Mouse (Mus musculus): ENCODE results near the gene Bax. TPM values are rescaled to one million over a fixed set of nuclear protein-coding genes. Genes with fewer than 3 reads are reported as not detected.

The Bax gene
- polyA plus RNA-seq, 1 experiment, result 249 TPM

GRCm38 (mm10) chr7:45426556-45426955, 40.1 kb downstream of the Bax start:
- Histone ChIP-seq H3K27me3 (ENCODE audit: control insufficient read depth, insufficient read depth, insufficient read length) (no peaks in the 10 kb centered on the region), H3K36me3 (ENCODE audit: control insufficient read depth, insufficient read depth) (peaks cover 19% of the 10 kb centered on the region), H3K4me3 (no peak overlapping the region), H3K79me2 (ENCODE audit: control insufficient read depth, insufficient read depth) (peaks cover 8% of the 10 kb centered on the region), H3ac (ENCODE audit: control insufficient read depth, insufficient read length) (no peak overlapping the region), H3K4me2 (ENCODE audit: low read depth) (no peak overlapping the region)
- TF ChIP-seq TCF3 (IDR thresholded peaks at IDR 0.05; ENCODE audit: insufficient read length, low read depth), result no peak
- no peak for TF ChIP-seq POLR2AphosphoS2 (IDR thresholded peaks at IDR 0.05; ENCODE audit: insufficient read length, low read depth)
- TF ChIP-seq TCF12 (IDR thresholded peaks at IDR 0.05; ENCODE audit: insufficient read depth, poor library complexity, severe bottlenecking), result no peak
- no peak for TF ChIP-seq E2F4 (IDR thresholded peaks at IDR 0.05; ENCODE audit: insufficient read depth)
- TF ChIP-seq POLR2A (IDR thresholded peaks at IDR 0.05; ENCODE audit: insufficient read length, low read depth), result no peak
- TF ChIP-seq CEBPB (IDR thresholded peaks at IDR 0.05; ENCODE audit: insufficient read depth, poor library complexity, severe bottlenecking), result no peak
- no peak for TF ChIP-seq MAX (IDR thresholded peaks at IDR 0.05; ENCODE audit: low read depth)
- TF ChIP-seq MYOD1 (IDR thresholded peaks at IDR 0.05; ENCODE audit: control insufficient read depth in 1 of 3, insufficient read length in 2 of 3, low read depth in 2 of 3), result no peak
- no peak for TF ChIP-seq MYOG (IDR thresholded peaks at IDR 0.05; ENCODE audit: control insufficient read depth in 1 of 3, insufficient read depth in 1 of 3, insufficient read length in 2 of 3, low read depth in 2 of 3)
- TF ChIP-seq REST (IDR thresholded peaks at IDR 0.05; ENCODE audit: insufficient read depth, insufficient read length), result no peak
- no peak for TF ChIP-seq USF1 (IDR thresholded peaks at IDR 0.05; ENCODE audit: low read depth)
- no peak for TF ChIP-seq SRF (IDR thresholded peaks at IDR 0.05; ENCODE audit: control insufficient read depth, insufficient read length, low read depth)

GRCm38 (mm10) chr7:45421194-45421593, 45.5 kb downstream of the Bax start:
- peaks cover 3% of the 10 kb centered on the region for H3K36me3 ChIP-seq (ENCODE audit: control insufficient read depth, insufficient read depth)
- no peak overlapping the region for H3ac ChIP-seq (ENCODE audit: control insufficient read depth, insufficient read length)
- H3K79me2 ChIP-seq (ENCODE audit: control insufficient read depth, insufficient read depth), result no peaks in the 10 kb centered on the region
- peaks cover under 1% of the 10 kb centered on the region for H3K27me3 ChIP-seq (ENCODE audit: control insufficient read depth, insufficient read depth, insufficient read length)
- no peak for TF ChIP-seq REST (IDR thresholded peaks at IDR 0.05; ENCODE audit: insufficient read depth, insufficient read length)
- TF ChIP-seq SRF (IDR thresholded peaks at IDR 0.05; ENCODE audit: control insufficient read depth, insufficient read length, low read depth), result no peak
- TF ChIP-seq POLR2A (IDR thresholded peaks at IDR 0.05; ENCODE audit: insufficient read length, low read depth), result no peak
- TF ChIP-seq MYOG (IDR thresholded peaks at IDR 0.05; ENCODE audit: control insufficient read depth in 1 of 3, insufficient read depth in 1 of 3, insufficient read length in 2 of 3, low read depth in 2 of 3), result no peak
- no peak for TF ChIP-seq MYOD1 (IDR thresholded peaks at IDR 0.05; ENCODE audit: control insufficient read depth in 1 of 3, insufficient read length in 2 of 3, low read depth in 2 of 3)
- no peak for TF ChIP-seq POLR2AphosphoS2 (IDR thresholded peaks at IDR 0.05; ENCODE audit: insufficient read length, low read depth)
- no peak for TF ChIP-seq MAX (IDR thresholded peaks at IDR 0.05; ENCODE audit: low read depth)
- no peak for TF ChIP-seq TCF12 (IDR thresholded peaks at IDR 0.05; ENCODE audit: insufficient read depth, poor library complexity, severe bottlenecking)
- no peak for TF ChIP-seq TCF3 (IDR thresholded peaks at IDR 0.05; ENCODE audit: insufficient read length, low read depth)
- TF ChIP-seq E2F4 (IDR thresholded peaks at IDR 0.05; ENCODE audit: insufficient read depth), result no peak
- no peak for TF ChIP-seq USF1 (IDR thresholded peaks at IDR 0.05; ENCODE audit: low read depth)
- no peak for TF ChIP-seq CEBPB (IDR thresholded peaks at IDR 0.05; ENCODE audit: insufficient read depth, poor library complexity, severe bottlenecking)
- H3K4me2 ChIP-seq (ENCODE audit: low read depth), result no peak overlapping the region
- H3K4me3 ChIP-seq, result no peak overlapping the region

- Histone ChIP-seq H3K4me2 (ENCODE audit: low read depth) (no peak within 1 kb of the TSS), H3ac (ENCODE audit: control insufficient read depth, insufficient read length) (no peak within 1 kb of the TSS), H3K79me2 (ENCODE audit: control insufficient read depth, insufficient read depth) (no peaks in the 10 kb centered on the region), H3K4me3 (no peak within 1 kb of the TSS), H3K27me3 (ENCODE audit: control insufficient read depth, insufficient read depth, insufficient read length) (peaks cover 6% of the 10 kb centered on the region), H3K36me3 (ENCODE audit: control insufficient read depth, insufficient read depth) (peaks cover 3% of the 10 kb centered on the region)
- TF ChIP-seq MAX (IDR thresholded peaks at IDR 0.05; ENCODE audit: low read depth) (no peak), POLR2A (IDR thresholded peaks at IDR 0.05; ENCODE audit: insufficient read length, low read depth) (no peak), TCF12 (IDR thresholded peaks at IDR 0.05; ENCODE audit: insufficient read depth, poor library complexity, severe bottlenecking) (no peak), POLR2AphosphoS2 (IDR thresholded peaks at IDR 0.05; ENCODE audit: insufficient read length, low read depth) (no peak), TCF3 (IDR thresholded peaks at IDR 0.05; ENCODE audit: insufficient read length, low read depth) (no peak), MYOG (IDR thresholded peaks at IDR 0.05; ENCODE audit: control insufficient read depth in 1 of 3, insufficient read depth in 1 of 3, insufficient read length in 2 of 3, low read depth in 2 of 3) (no peak)
Measured at GRCm38 (mm10) chr7:45420615-45420919, 46.1 kb downstream of the Bax start, which contains the start of gene Lhb. Gene Lhb, plus strand, starts transcription at chr7:45420820.

- no peaks in the 10 kb centered on the region for H3K79me2 ChIP-seq (ENCODE audit: control insufficient read depth, insufficient read depth)
- H3K4me3 ChIP-seq, result no peak overlapping the region
- TF ChIP-seq TCF3 (IDR thresholded peaks at IDR 0.05; ENCODE audit: insufficient read length, low read depth) (no peak), USF1 (IDR thresholded peaks at IDR 0.05; ENCODE audit: low read depth) (no peak), TCF12 (IDR thresholded peaks at IDR 0.05; ENCODE audit: insufficient read depth, poor library complexity, severe bottlenecking) (no peak), POLR2AphosphoS2 (IDR thresholded peaks at IDR 0.05; ENCODE audit: insufficient read length, low read depth) (no peak)
- H3ac ChIP-seq (ENCODE audit: control insufficient read depth, insufficient read length), result no peak overlapping the region
- H3K4me2 ChIP-seq (ENCODE audit: low read depth), result no peak overlapping the region
- H3K27me3 ChIP-seq (ENCODE audit: control insufficient read depth, insufficient read depth, insufficient read length), result peaks cover 9% of the 10 kb centered on the region
- peaks cover 3% of the 10 kb centered on the region for H3K36me3 ChIP-seq (ENCODE audit: control insufficient read depth, insufficient read depth)
Measured at GRCm38 (mm10) chr7:45419859-45420614, 46.7 kb downstream of the Bax start.

- Histone ChIP-seq H3ac (ENCODE audit: control insufficient read depth, insufficient read length) (no peak overlapping the region), H3K4me3 (no peak overlapping the region), H3K36me3 (ENCODE audit: control insufficient read depth, insufficient read depth) (no peaks in the 10 kb centered on the region), H3K79me2 (ENCODE audit: control insufficient read depth, insufficient read depth) (no peaks in the 10 kb centered on the region), H3K27me3 (ENCODE audit: control insufficient read depth, insufficient read depth, insufficient read length) (peaks cover 9% of the 10 kb centered on the region), H3K4me2 (ENCODE audit: low read depth) (no peak overlapping the region)
- TF ChIP-seq TCF12 (IDR thresholded peaks at IDR 0.05; ENCODE audit: insufficient read depth, poor library complexity, severe bottlenecking) (no peak), POLR2A (IDR thresholded peaks at IDR 0.05; ENCODE audit: insufficient read length, low read depth) (no peak), E2F4 (IDR thresholded peaks at IDR 0.05; ENCODE audit: insufficient read depth) (no peak), REST (IDR thresholded peaks at IDR 0.05; ENCODE audit: insufficient read depth, insufficient read length) (no peak), USF1 (IDR thresholded peaks at IDR 0.05; ENCODE audit: low read depth) (no peak), POLR2AphosphoS2 (IDR thresholded peaks at IDR 0.05; ENCODE audit: insufficient read length, low read depth) (no peak), TCF3 (IDR thresholded peaks at IDR 0.05; ENCODE audit: insufficient read length, low read depth) (no peak), MAX (IDR thresholded peaks at IDR 0.05; ENCODE audit: low read depth) (no peak), MYOG (IDR thresholded peaks at IDR 0.05; ENCODE audit: control insufficient read depth in 1 of 3, insufficient read depth in 1 of 3, insufficient read length in 2 of 3, low read depth in 2 of 3) (no peak), MYOD1 (IDR thresholded peaks at IDR 0.05; ENCODE audit: control insufficient read depth in 1 of 3, insufficient read length in 2 of 3, low read depth in 2 of 3) (no peak), SRF (IDR thresholded peaks at IDR 0.05; ENCODE audit: control insufficient read depth, insufficient read length, low read depth) (no peak), CEBPB (IDR thresholded peaks at IDR 0.05; ENCODE audit: insufficient read depth, poor library complexity, severe bottlenecking) (no peak)
Measured at GRCm38 (mm10) chr7:45417962-45418492, 48.7 kb downstream of the Bax start.
